1 mouse cellular context compared by ENCODE assay signal in the genomic region with DNA sequence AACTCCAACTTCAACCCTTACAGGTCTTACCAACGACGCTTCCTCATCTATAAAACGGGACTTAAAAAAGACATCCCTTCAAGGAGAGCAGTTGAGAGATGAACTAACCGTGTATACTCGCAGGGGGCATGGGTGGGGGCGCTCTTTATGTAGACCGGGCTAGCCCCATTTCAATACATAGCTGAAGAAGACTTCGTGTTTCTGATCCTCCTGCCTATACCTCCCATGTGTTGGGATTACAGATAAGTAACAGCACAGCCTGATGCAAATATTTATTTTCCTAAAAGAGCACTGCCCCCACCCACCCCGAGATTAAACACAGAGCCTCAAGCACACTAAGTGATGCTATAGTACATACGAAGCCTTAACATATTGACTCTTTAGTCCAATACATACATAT.
TF ChIP-seq lines count a peak whose summit lies in the region.

No protein-coding gene starts in this region.

TF ChIP-seq in MEL, 35 proteins besides CTCF, POLR2A, EP300 and RAD21:
- TF ChIP-seq TAL1 (IDR thresholded peaks at IDR 0.05; ENCODE audit: low read length) = no peak
- TF ChIP-seq POLR2AphosphoS5 (IDR thresholded peaks at IDR 0.05; ENCODE audit: borderline replicate concordance, low read depth, low read length) = no peak
- no peak for TF ChIP-seq MYC (IDR thresholded peaks at IDR 0.05; ENCODE audit: low read depth, low read length)
- TF ChIP-seq BHLHE40 (IDR thresholded peaks at IDR 0.05; ENCODE audit: borderline replicate concordance, low read depth, low read length) = no peak
- no peak for TF ChIP-seq GABPA (IDR thresholded peaks at IDR 0.05; ENCODE audit: low read depth, low read length)
- TF ChIP-seq MYB (IDR thresholded peaks at IDR 0.05; ENCODE audit: low read depth, low read length) = no peak
- no peak for TF ChIP-seq SIN3A (IDR thresholded peaks at IDR 0.05; ENCODE audit: low read length)
- 0 out of 2 replicates have a peak, but pooled peaks have one; percentile 22 for TF ChIP-seq MAX (IDR thresholded peaks at IDR 0.05; ENCODE audit: low read length)
- no peak for TF ChIP-seq MEF2A (IDR thresholded peaks at IDR 0.05; ENCODE audit: extremely low read depth, insufficient replicate concordance, low read depth, low read length, poor library complexity, severe bottlenecking)
- 0 out of 2 replicates have a peak, but pooled peaks have one; percentile 51 for TF ChIP-seq CHD1 (IDR thresholded peaks at IDR 0.05; ENCODE audit: low read depth, low read length)
- TF ChIP-seq ZKSCAN1 (IDR thresholded peaks at IDR 0.05; ENCODE audit: low read depth, low read length) = no peak
- TF ChIP-seq HCFC1 (IDR thresholded peaks at IDR 0.05; ENCODE audit: low read depth, low read length) = no peak
- TF ChIP-seq NRF1 (IDR thresholded peaks at IDR 0.05; ENCODE audit: insufficient read depth, low read depth, low read length, poor library complexity, severe bottlenecking) = no peak
- TF ChIP-seq NELFE (IDR thresholded peaks at IDR 0.05; ENCODE audit: low read depth, low read length) = no peak
- TF ChIP-seq KAT2A (conservative IDR thresholded peaks at IDR 0.05; ENCODE audit: low read depth, low read length) = no peak
- TF ChIP-seq MAFK (IDR thresholded peaks at IDR 0.05; ENCODE audit: borderline replicate concordance, low read depth, low read length) = no peak
